ENCODE assay signal across 14 mouse cellular contexts in genomic region chr16:34389520-34390271, GRCm38 (mm10).
DNase-seq lines count a peak whose midpoint lies in the region; ATAC-seq lines count a peak whose summit lies in the region.
"Had no signal": no experiment of that assay in that cellular context is flagged by ENCODE, and none has a peak within 500 bp of the region (broad histone marks: within the 10 kb centered on the region; RNA-seq: fewer than 3 reads in every experiment).

No protein-coding gene starts in this region.

- 67% methylated on average over 5 of the region's 5 CpGs for WGBS in forebrain, embryonic 14.5 days
- 75% methylated on average over 5 of the region's 5 CpGs for WGBS in forebrain, embryonic 12.5 days

- H3K9ac ChIP-seq in forebrain, embryonic 14.5 days (ENCODE audit: low read length), result no peak overlapping the region
- no peak overlapping the region for H3K9ac ChIP-seq in forebrain, embryonic 12.5 days
- H3K9ac ChIP-seq: liver, embryonic 14.5 days had no signal

- H3K4me1 ChIP-seq in forebrain, embryonic 14.5 days (ENCODE audit: control insufficient read depth, insufficient read depth, low read length), result peaks cover 4% of the 10 kb centered on the region; the same call in 1 of the 2 replicates
- H3K4me1 ChIP-seq in forebrain, embryonic 12.5 days, result peaks cover 20% of the 10 kb centered on the region

- no peaks in the 10 kb centered on the region for H3K27me3 ChIP-seq in forebrain, embryonic 14.5 days (replicated peaks; ENCODE audit: control insufficient read depth, insufficient read depth, low read length)
- no peaks in the 10 kb centered on the region for H3K27me3 ChIP-seq in forebrain, embryonic 12.5 days
- H3K27me3 ChIP-seq: Patski had no signal

- no peak overlapping the region for H3K4me2 ChIP-seq in forebrain, embryonic 14.5 days (ENCODE audit: low read length)
- no peak overlapping the region for H3K4me2 ChIP-seq in forebrain, embryonic 12.5 days
- H3K4me2 ChIP-seq: heart, embryonic 11.5 days had no signal

- no peak overlapping the region for H3K4me3 ChIP-seq in forebrain, embryonic 14.5 days (ENCODE audit: low read depth, low read length)
- H3K4me3 ChIP-seq in forebrain, embryonic 12.5 days (replicated peaks), result no peak overlapping the region

- no peaks in the 10 kb centered on the region for H3K9me3 ChIP-seq in forebrain, embryonic 14.5 days (replicated peaks; ENCODE audit: control insufficient read depth, low read length)
- no peaks in the 10 kb centered on the region for H3K9me3 ChIP-seq in forebrain, embryonic 12.5 days

- H3K36me3 ChIP-seq in forebrain, embryonic 14.5 days (ENCODE audit: control insufficient read depth, insufficient read depth, low read length), result peaks cover 13% of the 10 kb centered on the region; the same call in 1 of the 2 replicates
- peaks cover 18% of the 10 kb centered on the region for H3K36me3 ChIP-seq in forebrain, embryonic 12.5 days (replicated peaks)

- no peak overlapping the region for H3K27ac ChIP-seq in forebrain, embryonic 14.5 days (ENCODE audit: low read depth, low read length)
- no peak overlapping the region for H3K27ac ChIP-seq in forebrain, embryonic 12.5 days
- H3K27ac ChIP-seq: liver, embryonic 14.5 days had no signal

- DNase-seq in forebrain, embryonic 14.5 days (ENCODE audit: low spot score), result no peak
- DNase-seq in layer of hippocampus, adult 9-11 months, result peak; percentile 36
- DNase-seq in layer of hippocampus, postnatal 14 days (ENCODE audit: low spot score in 2 of 2), result no peak
- peak; percentile 12 for DNase-seq in NIH3T3 (ENCODE audit: low read depth)
- peak; percentile 85 to 90 for DNase-seq in cerebellum, postnatal 25 days
- DNase-seq in heart, postnatal 36 days, result no peak
- DNase-seq in urinary bladder, postnatal 36 days (ENCODE audit: low spot score in 2 of 2), result no peak
- DNase-seq: adrenal gland, postnatal 36 days; B cell, adult 2 months had no signal

- intact Hi-C loops in heart, postnatal 36 days (cut with DNase I), result loop anchor here (5.0 kb wide), 1 partner anchor 63 kb away; no protein-coding TSS in a partner anchor

- 0 out of 2 replicates have a peak, but pooled peaks have one; percentile 37 for ATAC-seq in forebrain, embryonic 14.5 days
- ATAC-seq in forebrain, embryonic 12.5 days (ENCODE audit: low FRiP score), result no peak
- ATAC-seq: inflammation-experienced regulatory T-cells, adult 6 months; Patski had no signal

Comparison
In these comparisons a context has a peak if more than half of its experiments do, and no peak if none do; other contexts are left out.
1. DNase-seq: peak in layer of hippocampus, adult 9-11 months (single experiment), NIH3T3 (single experiment) and cerebellum, postnatal 25 days (2 of 2); none in forebrain, embryonic 14.5 days (single experiment), layer of hippocampus, postnatal 14 days (0 of 2), heart, postnatal 36 days (0 of 2) and urinary bladder, postnatal 36 days (0 of 2).